Mouse (Mus musculus) cerebellum, adult 9-11 months (tissue): ENCODE results near the gene Mtch1.
"Not testable (repeated sequence)": the region's sequence is repeated elsewhere in the genome, so short reads cannot be mapped to it uniquely, and the experiment has no call there.

Experiments
- DNase-seq: peaks from one replicate; pipeline ENCODE4 v3.0.0; 2022

Mtch1 gene

GRCm38 (mm10) chr17:29361982-29362691 is 14.4 kb upstream of the Mtch1 start:
- peak; percentile 10 for DNase-seq

- peak; percentile 6 for DNase-seq
Measured at GRCm38 (mm10) chr17:29360761-29361221, 13.1 kb upstream of the Mtch1 start, which contains the start of gene Fgd2. Gene Fgd2, plus strand, starts transcription at chr17:29360914.

DNA sequence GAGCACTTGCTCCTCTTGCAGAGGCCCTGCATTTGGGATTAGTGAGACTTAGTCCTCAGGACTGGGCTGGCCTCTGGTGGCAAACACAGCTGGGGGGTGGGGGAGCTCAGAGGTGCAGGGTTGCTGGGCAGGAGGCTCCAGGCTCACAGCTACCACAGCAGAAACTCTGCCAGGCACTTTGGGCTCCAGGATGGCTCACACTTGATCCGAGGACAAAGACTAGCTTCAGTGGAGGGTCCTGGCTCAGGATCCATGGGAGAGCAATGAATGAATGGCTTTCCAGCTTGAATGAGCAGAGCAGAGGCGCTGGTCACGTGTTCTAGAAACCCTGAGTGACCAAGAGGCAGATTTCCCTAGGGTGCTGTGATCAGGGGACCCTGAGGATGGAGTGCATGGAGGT is 11.2 kb upstream of the Mtch1 start:
- DNase-seq: peak; percentile 12

- DNase-seq: no peak
Measured at GRCm38 (mm10) chr17:29356882-29357281, 9.1 kb upstream of the Mtch1 start.

DNA sequence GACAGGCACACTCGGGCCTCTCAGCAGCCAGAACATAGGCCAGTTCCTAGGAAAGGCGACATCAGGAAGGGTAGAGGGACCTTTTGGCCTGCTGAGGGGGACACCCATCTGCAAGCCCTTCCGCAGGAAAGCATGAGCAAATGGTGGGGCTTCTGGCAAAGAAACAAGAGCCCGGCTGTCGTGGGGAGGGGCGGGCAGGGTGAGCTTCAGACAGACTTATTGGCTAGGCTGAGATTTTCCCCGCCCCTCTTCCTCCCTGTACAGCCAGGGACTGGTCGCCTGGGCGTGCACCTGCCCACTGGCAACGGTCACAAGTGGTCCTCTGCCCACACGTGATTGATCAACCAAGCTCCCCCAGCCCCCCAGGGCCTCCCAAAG is 8.7 kb upstream of the Mtch1 start:
- peak; percentile 54 for DNase-seq

DNA sequence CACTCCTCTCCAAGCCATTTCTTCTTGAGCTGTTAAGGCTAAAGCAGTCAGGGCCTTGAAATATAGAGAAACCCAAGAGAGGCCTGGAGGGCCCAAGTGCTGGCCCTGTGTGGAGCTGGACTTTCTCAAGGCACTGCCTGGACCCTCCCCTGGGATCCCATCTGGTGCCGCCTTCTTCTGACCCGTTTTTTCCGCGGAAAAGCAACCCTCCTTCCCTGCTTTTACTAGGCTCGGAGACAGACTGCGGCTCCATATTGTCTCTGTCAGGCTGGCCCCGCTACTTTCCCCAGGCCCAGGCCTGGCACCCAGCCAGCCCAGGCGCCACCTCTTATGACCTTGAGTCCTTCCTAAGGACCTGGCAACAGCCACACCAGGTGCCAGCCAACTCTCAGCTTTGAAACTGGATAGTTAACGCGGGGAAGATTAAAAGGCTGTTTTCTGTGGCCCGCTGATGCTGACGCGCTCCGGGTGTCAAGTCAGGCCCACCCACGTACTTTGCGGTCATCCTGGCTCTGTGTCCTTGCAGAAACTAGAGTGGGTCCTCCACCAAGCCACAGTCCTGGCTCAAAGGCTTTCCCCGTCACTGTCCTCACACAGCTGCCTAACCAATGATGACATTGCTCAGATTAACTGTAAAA is 8.2 kb upstream of the Mtch1 start:
- peak; percentile 53 for DNase-seq

- no peak for DNase-seq
Measured at GRCm38 (mm10) chr17:29355461-29355840, 7.7 kb upstream of the Mtch1 start.

GRCm38 (mm10) chr17:29351056-29351455 is 3.3 kb upstream of the Mtch1 start:
- not testable (repeated sequence) for DNase-seq

DNA sequence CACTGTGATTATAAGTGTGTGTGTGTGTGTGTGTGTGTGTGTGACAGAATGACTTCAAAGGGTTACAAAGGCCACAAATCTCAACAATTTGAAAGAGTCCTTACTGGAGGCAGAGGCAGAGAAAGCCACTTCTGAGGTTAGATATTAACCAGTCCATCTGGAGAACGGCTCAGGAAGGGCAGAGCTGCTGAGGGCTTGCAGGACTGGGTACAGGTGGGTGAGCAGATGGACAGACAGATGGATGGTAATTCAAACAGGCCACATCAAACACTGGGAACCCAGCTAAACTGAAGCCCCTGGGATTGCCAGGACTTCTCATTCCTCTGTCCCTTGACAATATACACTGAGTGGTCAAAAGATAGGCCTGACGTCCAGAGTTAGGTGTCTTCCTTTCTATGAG is 1.3 kb upstream of the Mtch1 start:
- peak; percentile 71 for DNase-seq

GRCm38 (mm10) chr17:29347126-29347644 is 549 bp downstream of the Mtch1 start:
- no peak for DNase-seq

DNA sequence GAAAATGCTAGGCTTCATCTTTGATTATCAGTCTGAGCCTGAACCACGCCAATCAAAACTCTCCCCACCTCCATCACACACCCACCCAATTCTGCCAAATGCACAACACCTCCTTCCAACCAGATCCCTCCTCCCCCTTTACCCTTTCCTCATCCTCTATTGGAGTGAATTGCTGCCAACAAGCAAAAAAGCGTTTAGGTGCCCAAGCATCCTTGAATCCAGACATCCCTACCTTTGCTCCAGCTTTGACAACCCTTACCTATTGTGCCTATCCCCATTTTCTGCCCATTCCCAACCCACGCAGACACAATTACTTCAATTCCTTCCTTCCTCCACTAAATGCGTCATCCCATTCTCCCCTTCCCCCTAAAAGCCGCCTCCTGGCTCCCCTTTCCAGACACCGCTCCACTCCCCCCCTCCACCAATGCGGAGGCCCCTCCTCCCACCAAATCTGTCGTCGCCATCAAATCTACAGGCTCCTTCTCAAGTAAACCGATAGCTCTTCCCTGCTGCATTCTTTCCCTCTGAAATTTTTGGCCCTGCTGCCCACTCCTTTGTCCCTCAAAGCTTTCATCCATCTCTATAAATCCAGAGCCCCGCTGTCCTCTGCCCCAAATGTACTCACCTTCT is 1.1 kb downstream of the Mtch1 start:
- DNase-seq: peak; percentile 72

DNA sequence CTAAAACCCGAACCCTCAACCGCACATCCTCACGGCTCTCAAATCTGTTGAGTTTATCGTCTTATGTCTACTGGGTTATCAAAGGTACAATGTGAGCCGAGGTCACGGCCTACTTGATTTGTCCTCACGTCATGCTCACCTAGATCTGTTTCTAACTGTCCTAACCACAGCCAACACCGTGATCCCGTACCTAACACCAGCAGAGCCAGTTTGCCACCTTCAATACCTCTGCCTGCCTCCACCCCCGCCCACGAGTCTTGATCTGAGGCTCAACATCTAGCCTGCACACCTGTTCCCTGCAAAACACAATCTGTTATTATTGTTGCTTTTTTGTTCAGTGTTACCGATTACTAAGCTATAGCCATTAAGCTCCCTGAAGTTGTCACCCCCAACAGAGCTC is 2.5 kb downstream of the Mtch1 start:
- no peak for DNase-seq

- no peak for DNase-seq
Measured at GRCm38 (mm10) chr17:29343241-29343640, 4.5 kb downstream of the Mtch1 start.

DNA sequence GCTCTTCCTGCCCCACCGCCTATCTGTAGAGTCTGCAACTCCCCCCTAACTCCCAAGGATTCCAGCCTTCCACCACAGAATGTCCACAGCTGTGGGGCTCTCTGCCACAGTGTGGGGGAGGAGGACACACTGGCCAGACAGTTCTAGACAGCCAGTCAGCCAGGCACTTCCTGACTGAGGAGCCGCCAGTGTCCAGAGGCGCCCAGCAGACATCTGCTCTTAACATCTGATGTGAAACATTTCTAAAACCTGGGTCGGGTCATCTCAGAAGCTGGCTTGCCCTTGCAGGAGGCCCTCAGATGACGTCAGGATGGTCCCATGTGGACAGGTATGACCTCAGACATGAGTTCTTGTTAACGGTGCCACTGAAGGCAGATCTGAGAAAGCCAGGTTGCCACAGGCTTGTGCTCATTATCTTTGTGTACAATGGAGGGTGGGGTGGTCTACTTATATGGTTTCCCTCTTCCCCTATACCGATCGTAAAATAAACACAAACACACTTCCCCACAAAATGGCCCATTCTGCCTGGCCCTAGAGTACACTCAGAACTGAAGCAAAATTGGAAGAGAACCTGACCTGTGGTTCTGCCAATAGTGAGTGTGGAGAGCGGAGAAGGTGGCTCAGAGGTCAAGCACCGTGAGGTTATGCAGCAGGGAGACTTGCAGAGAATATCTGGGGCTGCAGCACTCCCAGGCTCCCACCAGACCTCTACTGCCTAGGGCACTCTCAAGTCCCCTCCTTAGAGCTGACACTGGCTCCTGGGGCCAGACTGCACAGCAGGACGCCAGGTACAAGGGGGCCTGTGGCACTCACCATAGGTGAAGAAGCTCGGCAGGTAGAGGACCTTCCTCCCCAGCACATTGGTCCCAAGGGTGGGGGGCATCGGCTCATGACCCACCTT is 5.5 kb downstream of the Mtch1 start:
- peak; percentile 33 for DNase-seq

DNA sequence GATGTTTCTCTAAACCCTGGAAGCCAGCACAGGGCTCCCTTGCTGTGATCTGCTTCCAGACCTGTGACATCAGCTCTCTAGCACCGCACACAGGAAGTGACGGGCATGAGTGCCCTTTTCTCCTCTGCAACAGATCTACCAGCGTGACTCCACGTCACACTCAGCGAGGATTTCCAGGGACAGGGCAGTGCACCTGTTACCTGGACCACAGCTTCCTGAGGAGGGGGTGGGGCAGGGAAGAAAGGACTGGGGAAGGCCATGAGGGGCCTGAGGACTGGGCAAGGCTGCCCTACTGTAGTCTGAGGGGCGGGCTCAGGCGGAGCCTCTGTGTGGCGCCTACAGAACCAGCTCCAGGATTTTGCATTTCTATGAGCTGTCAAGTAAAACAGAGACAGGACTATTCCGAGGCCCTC is 6.1 kb downstream of the Mtch1 start:
- peak; percentile 50 for DNase-seq

- peak; percentile 27 for DNase-seq
Measured at GRCm38 (mm10) chr17:29340406-29341261, 7.1 kb downstream of the Mtch1 start.

- DNase-seq: peak; percentile 41
Measured at GRCm38 (mm10) chr17:29339170-29339768, 8.5 kb downstream of the Mtch1 start.

DNA sequence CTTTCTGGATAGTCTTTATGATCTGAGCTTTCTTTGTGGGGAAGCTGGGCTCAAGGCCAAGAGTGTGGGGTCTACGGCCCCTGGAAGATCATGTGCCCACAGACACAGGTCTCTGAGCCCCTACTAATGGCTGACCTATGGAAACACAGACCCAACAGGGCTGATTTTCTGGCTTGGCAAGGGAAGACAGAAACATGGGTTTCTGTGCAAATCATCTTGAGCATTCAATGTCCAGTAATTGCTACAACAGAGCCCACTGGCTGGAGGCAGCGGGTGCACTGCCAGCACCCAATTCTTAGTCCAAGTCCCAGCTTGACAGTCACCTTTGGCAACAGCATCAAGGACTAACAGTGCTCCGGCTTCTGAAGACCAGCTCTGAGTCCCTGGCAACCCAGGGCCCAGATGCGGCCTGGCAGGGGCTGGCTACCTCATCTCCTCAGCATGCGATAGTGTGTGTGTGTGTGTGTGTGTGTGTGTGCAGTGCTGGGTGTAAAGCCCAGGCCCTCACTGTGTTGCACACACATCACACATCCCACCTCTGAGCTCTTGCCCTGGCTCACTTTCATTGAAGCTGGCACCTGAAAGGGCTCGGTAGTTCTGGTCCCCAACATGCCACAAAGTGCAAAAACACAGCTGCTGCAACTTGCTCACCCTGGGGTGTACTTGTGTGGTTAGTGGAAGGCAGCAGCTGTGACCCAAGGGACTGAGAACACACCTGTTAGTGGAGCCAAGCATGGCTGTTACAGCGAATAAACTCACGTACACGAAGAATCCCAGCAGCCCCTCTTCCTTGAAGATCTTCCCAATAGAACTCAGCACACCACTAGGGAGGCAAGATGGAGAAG is 9.5 kb downstream of the Mtch1 start:
- peak; percentile 31 for DNase-seq

DNA sequence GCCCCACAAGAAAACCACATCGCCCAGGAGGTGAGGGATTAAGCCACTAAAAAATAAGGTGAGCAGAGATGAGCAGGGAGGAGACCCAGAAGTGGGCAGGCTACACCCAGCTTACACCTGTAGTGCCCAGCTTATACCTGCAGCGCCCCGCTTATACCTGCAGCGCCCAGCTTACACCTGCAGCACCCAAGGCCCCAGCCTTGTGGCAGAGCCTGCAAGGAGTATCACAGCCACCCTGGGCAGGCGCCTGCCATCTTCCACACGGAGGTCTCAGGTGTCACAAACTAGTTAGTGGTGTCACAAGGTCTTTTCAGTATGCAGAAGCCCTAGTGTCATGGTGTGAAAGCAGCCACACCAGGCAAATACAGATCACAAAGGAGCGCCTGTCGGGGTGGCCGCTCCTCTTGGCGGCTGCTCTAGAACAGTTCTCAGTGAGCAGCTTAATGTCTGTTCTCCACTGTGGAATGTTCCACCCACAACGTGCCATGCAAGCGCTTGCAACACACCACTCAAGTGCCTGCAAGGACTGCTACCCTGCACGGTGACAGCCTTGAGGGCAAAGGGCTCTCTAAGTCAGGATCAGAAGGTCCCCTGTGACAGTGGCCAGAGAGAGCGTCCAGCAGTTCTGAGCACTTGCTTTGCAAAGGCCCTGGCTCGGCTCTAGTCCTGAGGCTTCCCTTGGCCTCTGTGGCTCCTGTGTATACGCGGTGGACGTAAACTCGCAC is 11.3 kb downstream of the Mtch1 start:
- peak; percentile 19 for DNase-seq
